Mouse (Mus musculus) heart, postnatal 0 days (tissue): ENCODE results near the gene Xrra1. TPM values are rescaled to one million over a fixed set of nuclear protein-coding genes. Genes with fewer than 3 reads are reported as not detected.
A peak's percentile ranks its signal among the peaks of the same experiment; 100 is the strongest.

Experiments
- ATAC-seq: fragments of 200-750 bp; cut with Nextera tagmentation; 2 replicates; pipeline ENCODE4 v1.8.0; 2017; ENCODE audit warnings: low read depth, moderate number of reproducible peaks, moderate library complexity; ENCODE audit not compliant: insufficient read depth
- DNase-seq: peaks from one replicate; pipeline ENCODE4 v3.0.0-alpha.2; 2016; ENCODE audit warnings: low spot score
- H3K27ac ChIP-seq: fragments of 300-500 bp; sonication (generic); 2 replicates; pipeline ENCODE4 v1.5.1; 2014; ENCODE audit warnings: low read depth, mild to moderate bottlenecking
- H3K27me3 ChIP-seq: fragments of 300-500 bp; sonication (generic); 2 replicates; pipeline ENCODE4 v1.6.1; 2014; ENCODE audit warnings: low read length, mixed read lengths; ENCODE audit not compliant: control insufficient read depth, insufficient read depth
- H3K36me3 ChIP-seq: fragments of 300-500 bp; sonication (generic); replicated peaks from 2 replicates; pipeline ENCODE4 v1.6.1; 2014; ENCODE audit warnings: low read length, mixed read lengths; ENCODE audit not compliant: control insufficient read depth, insufficient read depth
- H3K4me1 ChIP-seq: fragments of 300-500 bp; sonication (generic); 2 replicates; pipeline ENCODE4 v1.6.1; 2014; ENCODE audit warnings: antibody characterized with exemption; ENCODE audit not compliant: control insufficient read depth, insufficient read depth
- H3K4me2 ChIP-seq: fragments of 300-500 bp; sonication (generic); 2 replicates; pipeline ENCODE4 v1.6.1; 2014; ENCODE audit warnings: low read depth, mild to moderate bottlenecking, low read length, moderate library complexity
- H3K4me3 ChIP-seq: fragments of 300-500 bp; sonication (generic); 2 replicates; pipeline ENCODE4 v1.5.1; 2014; ENCODE audit warnings: low read depth, low read length
- H3K9ac ChIP-seq: fragments of 300-500 bp; sonication (generic); replicated peaks from 2 replicates; pipeline ENCODE4 v1.6.1; 2014; ENCODE audit warnings: low read depth, low read length, mixed read lengths
- H3K9me3 ChIP-seq: fragments of 300-500 bp; sonication (generic); replicated peaks from 2 replicates; pipeline ENCODE4 v1.6.1; 2016; ENCODE audit warnings: low read length; ENCODE audit not compliant: control insufficient read depth
- CTCF ChIP-seq: IDR thresholded peaks from 2 replicates; pipeline ENCODE4 v1.5.1; 2016; ENCODE audit warnings: antibody characterized with exemption, control low read depth, low read depth
- EP300 ChIP-seq: IDR thresholded peaks from 2 replicates; pipeline ENCODE4 v1.6.1; 2016; ENCODE audit warnings: antibody characterized with exemption, low read depth
- WGBS: fragments of 180-500 bp; shearing (Covaris S2); extraction: QIAGEN DNeasy Blood & Tissue Kit; methylation state at CpG from one replicate; pipeline ENCODE4 v1.1.7; 2014; 5-methylcytosine and 5-hydroxymethylcytosine counted together
- polyA plus RNA-seq: library from polyadenylated mRNA; unstranded; fragments of >200 nt; fragmentation: Nextera tagmentation; extraction: Ambion mirVana; gene quantifications from 2 replicates; pipeline ENCODE4 v1.2.1, GENCODE M21; 2015
- total RNA-seq: library from RNA; depleted of rRNA; stranded (reverse); fragments of >200 nt; gene quantifications from 2 replicates; pipeline ENCODE4 v1.2.3, GENCODE M21; 2014; ENCODE audit warnings: low replicate concordance

Xrra1 gene
- total and polyA plus RNA-seq, 2 experiments from 2014 or later: 0.08 TPM; not detected in 1

DNA sequence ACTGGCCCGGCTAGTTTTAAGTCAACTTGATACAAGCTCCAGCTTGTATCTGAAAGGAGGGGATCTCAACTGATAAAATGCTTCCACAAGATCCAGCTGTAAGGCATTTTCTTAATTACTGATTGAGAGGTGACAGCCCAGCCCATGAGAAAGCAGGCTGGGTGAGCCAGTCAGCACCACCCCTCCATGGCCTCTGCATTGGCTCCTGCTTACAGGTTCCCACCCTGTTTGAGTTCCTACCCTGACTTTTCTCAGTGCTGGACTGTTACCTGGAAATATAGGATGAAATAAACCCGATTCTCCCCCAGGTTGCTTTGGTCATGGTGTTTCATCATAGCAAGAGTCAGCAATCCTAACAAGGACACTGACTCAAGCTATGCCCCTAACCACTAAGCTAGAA lies 37.0 kb upstream of the Xrra1 start:
- no peaks in the 10 kb centered on the region for H3K9me3 ChIP-seq
- peak overlapping the region; percentile 45; the same call in 1 of the 2 replicates for H3K27ac ChIP-seq
- 62% methylated on average over 2 of the region's 2 CpGs for WGBS
- no peak for DNase-seq
- no peak overlapping the region for H3K9ac ChIP-seq
- TF ChIP-seq CTCF (no peak), EP300 (no peak)
- no peak for ATAC-seq
- no peaks in the 10 kb centered on the region for H3K36me3 ChIP-seq
- H3K4me1 ChIP-seq: peaks cover 26% of the 10 kb centered on the region
- no peak overlapping the region for H3K4me3 ChIP-seq
- no peak overlapping the region for H3K4me2 ChIP-seq
- no peaks in the 10 kb centered on the region for H3K27me3 ChIP-seq

GRCm38 (mm10) chr7:99822426-99822825 lies 36.5 kb upstream of the Xrra1 start:
- peak overlapping the region; percentile 45; the same call in 1 of the 2 replicates for H3K27ac ChIP-seq
- H3K4me2 ChIP-seq: no peak overlapping the region
- TF ChIP-seq CTCF (no peak), EP300 (no peak)
- 58% methylated on average over 5 of the region's 5 CpGs for WGBS
- DNase-seq (no peak), ATAC-seq (peak; percentile 57)
- H3K4me1 ChIP-seq: peaks cover 26% of the 10 kb centered on the region
- H3K9ac ChIP-seq: no peak overlapping the region
- no peaks in the 10 kb centered on the region for H3K36me3 ChIP-seq
- no peaks in the 10 kb centered on the region for H3K9me3 ChIP-seq
- H3K4me3 ChIP-seq: no peak overlapping the region
- H3K27me3 ChIP-seq: no peaks in the 10 kb centered on the region

GRCm38 (mm10) chr7:99823045-99823663 lies 35.8 kb upstream of the Xrra1 start:
- Histone ChIP-seq H3K9me3 (no peaks in the 10 kb centered on the region), H3K36me3 (no peaks in the 10 kb centered on the region), H3K27ac (0 out of 2 replicates have a peak overlapping the region, but pooled peaks have one; percentile 45), H3K9ac (no peak overlapping the region), H3K4me2 (no peak overlapping the region), H3K4me3 (no peak overlapping the region), H3K27me3 (no peaks in the 10 kb centered on the region), H3K4me1 (peaks cover 32% of the 10 kb centered on the region)
- DNase-seq: no peak
- WGBS: 76% methylated on average over 10 of the region's 10 CpGs
- no peak for TF ChIP-seq EP300
- no peak for ATAC-seq

DNA sequence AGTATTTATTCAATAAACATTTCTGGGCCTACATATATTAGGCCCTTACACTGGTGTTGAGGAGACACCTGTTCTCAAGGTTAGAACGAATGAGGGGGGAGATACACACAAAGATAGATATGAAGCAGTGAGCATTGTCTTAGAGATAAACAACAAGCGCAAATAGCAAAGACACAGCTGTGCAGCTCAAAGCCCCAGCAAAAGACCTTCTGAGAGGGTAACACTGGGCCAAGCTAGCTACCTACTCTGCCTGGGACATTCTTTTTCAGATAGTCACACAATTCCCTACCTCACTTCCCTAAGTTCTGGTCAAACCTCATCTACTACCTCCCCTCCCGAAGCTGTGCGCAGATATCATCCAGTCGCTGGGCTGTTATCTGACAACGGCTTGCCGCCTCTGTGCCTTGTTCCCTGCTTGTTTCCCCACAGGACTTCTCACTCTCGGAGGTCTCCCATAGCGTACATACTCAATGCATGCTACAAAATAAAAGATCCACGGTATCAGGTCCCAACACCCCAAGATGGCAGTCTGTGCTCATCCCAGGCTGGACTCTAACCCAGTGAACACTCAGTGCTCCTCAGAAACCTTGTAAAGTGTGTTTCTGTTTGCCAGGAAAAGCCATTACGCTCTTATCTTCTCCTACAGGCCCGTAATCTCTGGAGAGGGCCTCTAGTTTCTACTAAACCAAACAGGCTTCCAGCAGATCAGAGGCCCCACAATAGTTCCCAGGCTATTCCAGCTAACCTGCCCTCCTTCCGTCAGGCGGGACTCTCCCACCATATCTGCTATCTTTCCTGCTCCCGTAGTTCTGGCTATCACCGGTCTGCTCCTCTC lies 34.0 kb upstream of the Xrra1 start:
- Histone ChIP-seq H3K36me3 (no peaks in the 10 kb centered on the region), H3K4me2 (peak overlapping the region; percentile 23; the same call in 1 of the 2 replicates), H3K27ac (peak overlapping the region; percentile 51; the same call in 1 of the 2 replicates), H3K4me1 (peaks cover 36% of the 10 kb centered on the region), H3K27me3 (no peaks in the 10 kb centered on the region), H3K9me3 (no peaks in the 10 kb centered on the region), H3K4me3 (no peak overlapping the region), H3K9ac (no peak overlapping the region)
- WGBS: 38% methylated on average over 16 of the region's 16 CpGs
- ATAC-seq (no peak), DNase-seq (no peak)
- TF ChIP-seq EP300: no peak
- no peak for TF ChIP-seq CTCF

GRCm38 (mm10) chr7:99825511-99825910 lies 33.4 kb upstream of the Xrra1 start:
- Histone ChIP-seq H3K4me3 (no peak overlapping the region), H3K9me3 (no peaks in the 10 kb centered on the region), H3K9ac (no peak overlapping the region), H3K27ac (peak overlapping the region; percentile 51; the same call in 1 of the 2 replicates), H3K36me3 (no peaks in the 10 kb centered on the region), H3K4me1 (peaks cover 36% of the 10 kb centered on the region), H3K27me3 (no peaks in the 10 kb centered on the region), H3K4me2 (peak overlapping the region; percentile 11)
- no peak for TF ChIP-seq EP300
- no peak for ATAC-seq
- WGBS: 72% methylated on average over 9 of the region's 9 CpGs
- DNase-seq: no peak
